Mouse (Mus musculus) CH12.LX (cell line): ENCODE measurements at regions not wholly inside any gene's neighbourhood (a gene's known extent, or its start where the extent isn't known, plus 50 kb on each side); places are given as distances from the start of the nearest gene placed in this dataset.

Source experiments
- POLR2AphosphoS2 ChIP-seq: IDR thresholded peaks from 2 replicates; pipeline ENCODE4 v1.6.1; 2011; ENCODE audit warnings: low read depth, low read length, improper control_type of control experiment
- USF2 ChIP-seq: conservative IDR thresholded peaks from 2 replicates; pipeline ENCODE4 v1.6.1; 2011; ENCODE audit warnings: low read depth, low read length, improper control_type of control experiment

GRCm38 (mm10) chr9:41447211-41447875, 285.8 kb upstream of the Ubash3b start:
- no peak for TF ChIP-seq USF2
- no peak for TF ChIP-seq POLR2AphosphoS2
